Mouse (Mus musculus) embryo, embryonic 10 days (tissue): ENCODE measurements at regions not wholly inside any gene's neighbourhood (a gene's known extent, or its start where the extent isn't known, plus 50 kb on each side); places are given as distances from the start of the nearest gene placed in this dataset.
A peak's percentile ranks its signal among the peaks of the same experiment; 100 is the strongest.

ENCODE experiments used
- DNase-seq: peaks from one replicate; pipeline ENCODE4 v3.0.0-alpha.2; 2015; ENCODE audit warnings: low spot score

DNA sequence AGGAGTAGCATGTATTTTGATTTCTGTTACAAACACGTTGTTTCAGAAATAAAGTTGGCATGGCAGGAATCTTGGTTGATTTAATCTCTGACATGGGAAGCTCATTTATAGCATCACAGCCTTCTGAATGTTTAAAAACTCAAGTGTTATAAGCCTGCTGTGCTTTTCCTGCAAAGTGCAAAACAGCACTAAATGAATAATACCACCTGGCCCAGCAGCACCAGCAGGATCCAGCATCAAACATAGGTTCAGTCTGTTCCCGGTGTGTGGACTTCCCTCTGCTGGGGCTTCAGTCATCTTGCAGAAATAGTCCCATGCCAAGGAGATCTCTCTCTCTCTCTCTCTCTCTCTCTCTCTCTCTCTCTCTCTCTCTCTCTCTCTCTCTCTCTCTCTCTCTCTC lies 154.7 kb upstream of the Tox3 start:
- DNase-seq: no peak

DNA sequence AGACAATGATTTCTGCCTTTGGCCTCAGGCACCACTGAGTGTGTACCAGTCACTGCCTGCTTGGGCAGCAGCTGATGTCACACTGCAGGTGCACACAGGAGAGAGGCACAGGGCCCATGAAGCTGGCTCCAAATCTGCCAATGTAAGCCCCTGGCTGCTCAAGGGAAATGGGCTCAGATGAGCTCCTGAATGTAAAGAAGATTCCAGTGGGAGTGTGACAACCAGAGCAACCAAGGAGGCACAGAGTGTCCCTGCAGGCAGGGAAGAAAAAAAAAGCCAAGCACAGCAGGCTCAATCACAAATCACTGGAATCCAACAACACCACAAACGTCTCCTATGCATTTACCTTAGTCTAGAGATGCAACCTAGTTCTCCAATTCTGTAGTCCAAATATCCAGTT lies 151.2 kb upstream of the Tox3 start:
- DNase-seq: no peak

DNA sequence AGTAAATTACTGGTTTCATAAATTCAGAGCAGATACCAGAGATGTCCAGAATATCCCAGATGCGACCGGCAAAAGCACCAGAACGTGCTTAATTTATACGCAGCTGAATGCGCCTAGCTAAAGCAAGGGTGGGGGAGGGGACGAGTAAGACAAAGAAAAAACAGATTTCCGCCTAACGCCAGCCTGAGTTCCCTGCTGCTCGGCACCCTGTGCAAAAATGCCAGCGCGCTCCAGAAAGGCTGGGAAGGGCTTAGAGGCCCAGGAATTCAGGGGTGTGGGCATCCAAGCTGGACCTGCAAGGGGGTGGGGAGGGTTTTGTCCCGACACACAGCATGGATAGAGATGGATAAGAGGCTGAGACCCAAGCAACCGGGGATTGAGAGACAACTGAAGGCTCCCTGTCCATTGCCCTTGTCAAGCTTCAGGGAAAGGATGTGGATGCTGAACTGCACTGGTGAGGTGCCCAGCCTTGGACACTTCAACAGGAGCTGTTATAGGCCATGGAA lies 148.6 kb upstream of the Tox3 start:
- peak; percentile 78 for DNase-seq

DNA sequence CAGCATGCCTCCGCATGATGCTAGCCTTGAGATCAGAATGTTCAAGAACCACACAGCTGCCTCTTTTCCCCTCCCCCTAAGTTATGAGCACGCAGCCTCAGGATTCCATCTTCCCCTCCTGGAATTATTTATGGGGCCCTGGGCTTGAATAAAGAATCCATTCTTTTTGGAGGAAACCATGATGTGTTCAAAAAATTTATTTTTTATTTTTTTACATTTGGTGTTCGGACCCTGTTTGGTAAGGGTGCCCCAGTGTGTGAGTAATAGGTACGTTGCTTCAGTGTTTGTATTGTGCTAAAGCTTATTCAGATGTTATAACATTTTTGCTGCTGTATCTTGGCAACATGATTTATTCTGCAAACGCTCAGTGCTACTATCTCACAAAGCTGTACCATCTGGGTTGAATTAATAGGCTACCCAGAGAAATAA lies 147.8 kb upstream of the Tox3 start:
- peak; percentile 57 for DNase-seq

DNA sequence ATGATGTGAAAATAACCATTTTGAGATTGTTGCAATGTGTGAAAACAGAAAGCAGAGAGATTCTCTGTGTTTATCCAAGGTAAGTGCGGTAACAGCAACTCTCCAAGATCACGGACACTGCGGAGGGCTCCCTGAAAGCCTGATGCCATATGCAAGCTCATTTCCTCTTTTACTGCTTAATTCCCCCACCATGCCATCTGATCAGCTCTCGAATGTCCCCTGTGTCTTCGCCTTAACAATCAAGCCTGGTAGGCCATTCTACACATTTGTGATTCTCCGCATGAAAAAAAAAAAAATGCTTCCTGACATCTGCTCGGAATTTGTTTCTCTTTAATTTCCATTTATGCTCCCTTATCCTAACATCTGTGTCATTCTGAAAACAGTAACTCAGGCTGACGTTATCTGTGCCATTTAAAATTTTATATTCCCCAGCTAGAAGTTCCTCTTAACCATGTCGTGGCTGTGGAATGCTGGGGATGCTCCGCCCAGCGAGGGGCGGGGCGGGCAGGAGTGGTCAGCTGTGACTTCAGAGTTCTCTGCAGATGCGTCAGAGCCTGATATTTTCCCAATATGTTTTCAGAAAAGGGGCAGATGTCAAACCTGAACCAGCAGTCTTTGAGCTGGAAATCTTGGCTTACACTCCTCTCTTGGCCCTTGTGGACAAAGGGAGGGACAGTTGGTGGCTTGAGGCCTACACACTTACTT lies 144.5 kb upstream of the Tox3 start:
- DNase-seq: no peak

DNA sequence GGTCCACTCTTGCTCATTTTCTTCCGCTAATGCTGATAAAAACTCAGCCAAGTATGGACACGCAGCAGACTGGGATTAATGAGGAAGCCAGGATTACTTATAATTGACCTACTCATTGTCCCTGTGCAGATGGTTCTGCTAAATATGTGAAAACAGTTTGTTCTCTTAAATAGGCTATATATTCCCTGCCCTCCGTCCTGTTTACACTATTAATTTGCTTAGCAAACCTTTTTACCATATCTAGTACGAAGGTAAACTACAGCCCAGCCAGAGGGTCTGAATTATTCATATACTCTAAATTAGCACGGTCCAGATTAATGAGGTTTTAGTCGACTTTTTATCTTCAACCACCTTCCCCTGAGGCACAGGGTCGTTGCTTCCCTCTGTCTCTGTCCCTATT lies 143.5 kb upstream of the Tox3 start:
- DNase-seq: no peak

DNA sequence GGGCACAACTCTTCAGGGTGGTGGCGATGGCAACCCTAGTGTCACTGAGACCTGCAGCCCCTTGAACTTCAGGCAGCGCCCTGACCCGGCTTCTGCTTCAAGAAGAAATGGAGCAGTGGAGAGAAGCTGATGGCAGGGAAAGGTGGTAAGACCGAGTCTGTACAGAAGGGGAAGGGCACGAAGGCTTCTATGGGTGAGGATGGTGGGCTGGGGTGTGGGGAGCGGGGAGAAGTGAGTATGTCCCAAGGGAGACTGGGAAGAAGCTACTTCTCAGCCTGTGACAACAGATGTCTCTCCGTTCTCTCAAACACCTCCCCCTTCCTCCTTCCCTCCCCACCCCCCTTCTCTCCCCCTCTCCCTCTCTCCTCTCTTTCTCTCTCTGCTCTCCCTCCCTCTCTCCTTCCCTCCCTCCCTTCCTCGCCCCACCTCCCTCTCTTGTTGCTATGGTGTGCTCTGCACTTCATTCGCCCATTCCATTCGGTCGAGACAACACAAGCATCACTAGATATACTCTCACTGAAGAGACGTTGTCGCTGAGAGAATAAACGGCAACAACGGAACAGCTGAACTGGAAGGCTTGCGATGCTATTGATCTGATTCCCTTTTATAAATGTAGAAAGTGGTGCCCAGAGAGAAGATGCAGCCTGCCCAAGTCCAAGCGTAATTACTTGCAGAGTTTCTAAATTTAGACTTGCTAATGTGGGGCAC lies 142.7 kb upstream of the Tox3 start:
- no peak for DNase-seq

DNA sequence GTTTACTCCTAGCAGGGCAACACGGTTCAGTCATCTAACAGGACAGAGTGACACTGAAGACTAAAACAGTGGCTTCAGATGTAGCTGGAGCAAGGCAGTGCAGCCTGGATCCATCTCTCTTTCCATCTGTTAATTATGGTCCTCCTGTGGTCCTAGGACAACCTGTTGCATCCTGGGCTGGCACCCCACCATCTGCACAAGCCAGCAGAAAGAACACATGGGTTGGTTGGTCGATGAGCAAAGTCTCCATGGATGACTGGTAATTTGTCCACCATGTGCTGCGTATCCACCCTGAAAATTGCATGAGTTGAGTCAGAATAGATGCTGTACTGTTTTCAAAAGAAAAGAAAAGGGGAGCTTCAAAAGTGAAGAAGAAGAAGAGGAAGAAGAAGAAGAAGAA lies 138.4 kb upstream of the Tox3 start:
- no peak for DNase-seq

DNA sequence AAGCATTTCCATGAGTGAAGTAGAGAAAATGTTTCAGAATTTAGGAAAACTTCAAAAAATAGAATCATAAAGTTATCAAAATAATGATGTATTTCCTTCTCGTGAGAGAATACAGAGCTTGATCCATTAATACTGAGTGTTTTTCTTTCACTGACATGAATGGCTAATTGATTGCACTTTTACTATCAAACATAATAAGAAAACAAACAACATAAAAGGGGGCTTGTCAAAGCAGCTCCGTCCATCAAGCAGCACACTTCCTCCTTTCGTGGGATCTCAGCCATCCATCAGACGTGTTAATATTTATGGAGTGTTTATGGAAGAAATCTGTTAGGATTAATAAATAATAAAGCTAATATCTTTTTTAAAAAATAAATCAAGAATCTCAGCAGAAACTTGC lies 130.0 kb upstream of the Tox3 start:
- no peak for DNase-seq

DNA sequence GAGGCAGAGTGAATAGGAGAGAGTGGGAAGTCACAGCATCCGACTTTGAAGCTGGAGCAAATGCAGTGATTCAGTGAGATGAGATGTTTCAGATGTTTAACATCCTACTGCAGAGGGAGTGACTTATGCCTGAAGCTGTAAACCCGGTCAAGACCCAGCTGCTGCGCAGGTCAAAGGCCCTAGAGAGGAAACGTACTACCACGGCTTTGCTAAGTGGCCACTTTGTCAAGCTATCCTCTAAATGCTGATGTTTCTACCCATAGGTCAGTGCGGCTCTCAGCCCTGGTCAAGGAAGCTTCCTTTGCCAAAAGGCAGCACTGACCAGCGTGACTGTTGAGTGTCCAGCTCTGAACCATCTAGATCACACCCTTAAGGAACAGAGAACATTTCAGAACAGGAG lies 125.9 kb upstream of the Tox3 start:
- DNase-seq: no peak

DNA sequence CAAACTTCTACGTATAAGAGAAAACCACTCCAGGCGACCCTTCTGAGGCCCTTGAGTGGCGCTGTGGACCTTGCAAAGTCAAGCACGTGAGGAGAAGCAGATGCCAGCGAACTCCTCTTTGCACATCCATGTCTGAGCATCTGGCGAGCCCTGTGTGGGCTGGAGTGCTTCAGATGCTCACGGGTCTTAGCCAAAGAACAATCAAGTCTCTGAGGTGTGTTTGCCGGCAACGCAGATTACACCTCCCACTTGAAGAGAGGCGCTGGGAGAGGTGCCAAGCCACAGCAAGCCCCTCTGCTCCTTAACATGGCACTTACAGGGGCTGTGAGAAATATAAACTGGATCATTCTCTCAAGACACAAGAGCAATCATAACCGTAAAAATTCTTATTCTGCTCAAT lies 122.7 kb upstream of the Tox3 start:
- DNase-seq: no peak

DNA sequence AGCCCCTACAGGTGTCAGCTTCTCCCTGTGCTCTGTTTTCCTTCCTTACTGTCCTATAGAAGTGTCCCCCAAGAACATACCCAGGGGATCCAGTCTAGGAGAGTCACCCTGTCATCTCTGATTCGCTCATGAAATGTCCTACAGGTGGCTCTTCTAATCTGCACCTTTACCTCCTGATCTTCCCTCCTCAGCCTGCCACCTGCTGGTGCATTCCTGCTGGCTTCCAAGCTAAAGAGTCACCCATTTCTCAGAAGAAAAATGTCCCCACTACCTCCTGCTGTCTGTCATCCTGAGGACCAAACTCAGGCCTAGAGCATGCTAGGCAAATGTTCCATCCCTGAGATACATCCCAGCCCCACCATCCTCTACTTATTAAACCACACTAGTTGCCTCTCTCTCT lies 115.6 kb upstream of the Tox3 start:
- DNase-seq: no peak

DNA sequence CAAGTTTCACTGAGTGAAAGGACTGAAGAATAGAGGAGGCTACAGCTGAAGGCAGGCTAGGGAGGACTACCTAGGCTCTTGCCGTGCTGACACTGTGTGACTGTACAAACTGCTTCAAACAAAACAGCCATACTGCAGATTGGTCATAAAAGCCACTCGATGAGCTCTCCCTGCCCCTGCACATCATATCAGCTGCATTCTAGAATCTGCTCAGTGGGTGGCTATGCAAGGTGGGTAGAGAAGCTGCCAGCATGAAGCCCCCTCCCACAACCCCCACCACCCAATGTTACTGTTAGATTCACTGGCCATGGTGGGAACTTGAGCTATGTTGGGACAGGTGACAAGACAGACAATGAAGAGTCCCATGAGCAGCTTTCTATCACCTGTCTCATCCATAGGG lies 107.2 kb upstream of the Tox3 start:
- no peak for DNase-seq

DNA sequence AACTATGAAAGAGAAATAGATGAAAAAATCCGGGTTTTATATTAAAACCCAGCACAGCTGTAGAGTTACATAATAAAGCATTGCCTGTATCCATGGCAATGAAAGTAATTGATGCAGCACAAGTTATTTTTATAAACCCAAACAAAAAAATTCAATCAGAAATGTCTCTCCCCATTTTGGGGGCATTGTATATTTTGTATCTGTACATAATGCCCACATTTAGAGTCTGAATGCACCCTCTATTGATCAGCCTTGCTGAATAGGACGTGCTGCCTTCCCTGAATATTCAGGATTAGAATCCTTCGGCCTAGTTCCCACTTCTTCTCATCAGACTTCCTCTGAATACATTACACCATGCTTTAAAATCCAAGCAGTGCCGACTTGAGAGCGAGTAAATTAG lies 106.0 kb upstream of the Tox3 start:
- no peak for DNase-seq

DNA sequence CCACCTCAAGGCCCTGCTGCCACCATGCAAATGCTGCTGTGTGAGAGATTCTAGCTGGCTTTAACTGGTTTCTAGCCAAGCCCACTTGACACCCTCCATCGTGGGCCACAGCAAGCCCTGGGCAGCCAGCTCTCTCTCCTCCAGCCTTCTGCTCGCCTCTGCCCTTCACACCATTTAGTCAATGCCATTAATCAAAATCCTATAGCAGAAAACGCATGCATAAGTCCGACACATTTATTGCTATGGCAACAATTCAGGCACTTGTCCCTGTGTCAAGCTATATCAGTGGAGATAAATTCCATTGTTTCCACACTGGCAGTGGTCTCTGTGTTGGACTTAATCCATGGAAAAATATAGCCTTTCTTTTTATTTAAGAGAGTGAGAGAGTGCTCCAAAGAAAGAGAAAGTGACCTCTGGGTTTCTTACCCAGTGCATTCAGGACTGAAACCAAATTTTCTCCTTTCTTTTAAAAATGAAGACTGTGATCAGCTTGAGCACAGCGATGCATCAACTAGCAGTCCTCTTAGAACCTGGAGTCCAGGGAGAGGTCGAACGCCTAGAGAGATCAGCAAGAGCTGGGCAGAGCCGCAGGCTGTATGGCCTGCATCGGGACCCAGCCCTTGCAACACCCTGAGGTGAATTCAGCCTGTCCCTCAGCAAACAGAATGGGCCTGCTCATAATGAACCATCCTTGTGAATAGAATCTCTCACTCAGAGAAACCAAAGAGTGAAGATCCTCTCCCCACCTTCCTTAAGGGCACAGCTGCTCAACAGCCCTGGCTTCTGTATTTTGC lies 93.1 kb upstream of the Tox3 start:
- DNase-seq: peak; percentile 69

DNA sequence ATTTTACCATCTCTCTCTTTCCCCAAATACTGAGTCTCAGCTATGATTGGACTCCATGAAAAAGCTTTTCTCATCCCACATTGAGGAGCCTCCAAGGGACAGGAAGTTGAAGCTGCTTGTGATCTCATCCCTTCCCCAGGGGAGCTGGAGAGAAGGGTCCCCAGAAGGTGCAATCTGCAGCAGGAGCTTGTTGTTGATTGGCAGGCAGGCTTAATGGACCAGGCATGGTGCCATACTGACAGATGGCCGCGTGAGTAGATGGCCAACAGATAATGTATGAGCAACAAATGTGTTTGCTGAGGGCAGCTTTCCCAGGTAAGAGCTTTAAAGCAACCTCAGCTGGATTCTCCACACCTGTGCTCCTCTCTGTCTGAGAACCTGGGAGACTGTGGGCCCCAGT lies 65.9 kb upstream of the Tox3 start:
- DNase-seq: no peak
